Mouse (Mus musculus): ENCODE results near the gene 1700019N19Rik. TPM values are rescaled to one million over a fixed set of nuclear protein-coding genes. Genes with fewer than 3 reads are reported as not detected.

The 1700019N19Rik gene
- not detected in 2 replicates for polyA plus RNA-seq (2012; ENCODE audit: insufficient read depth, insufficient read length, missing spikeins)

- H3K4me3 ChIP-seq (ENCODE audit: insufficient read depth, low read length), result no peak within 1 kb of the TSS
- H3K27ac ChIP-seq (ENCODE audit: insufficient read depth, low read depth, low read length), result no peak within 1 kb of the TSS
- TF ChIP-seq CTCF (IDR thresholded peaks at IDR 0.05; ENCODE audit: low read depth, low read length) (no peak), POLR2A (IDR thresholded peaks at IDR 0.05; ENCODE audit: borderline replicate concordance, low read depth, low read length) (no peak)
- no peaks in the 10 kb centered on the region for H3K4me1 ChIP-seq (ENCODE audit: control insufficient read depth, insufficient read depth, low read length)
Measured at GRCm38 (mm10) chr19:58794284-58794683, at the start of gene 1700019N19Rik. 1700019N19Rik (minus strand) TSS chr19:58794461.

- no peaks in the 10 kb centered on the region for H3K4me1 ChIP-seq (ENCODE audit: control insufficient read depth, insufficient read depth, low read length)
- no peak overlapping the region for H3K27ac ChIP-seq (ENCODE audit: insufficient read depth, low read depth, low read length)
- TF ChIP-seq POLR2A (IDR thresholded peaks at IDR 0.05; ENCODE audit: borderline replicate concordance, low read depth, low read length) (no peak), CTCF (IDR thresholded peaks at IDR 0.05; ENCODE audit: low read depth, low read length) (no peak)
- no peak overlapping the region for H3K4me3 ChIP-seq (ENCODE audit: insufficient read depth, low read length)
Measured at GRCm38 (mm10) chr19:58843606-58844005, 49.3 kb upstream of the 1700019N19Rik start.

- TF ChIP-seq POLR2A (IDR thresholded peaks at IDR 0.05; ENCODE audit: borderline replicate concordance, low read depth, low read length) (no peak), CTCF (IDR thresholded peaks at IDR 0.05; ENCODE audit: low read depth, low read length) (no peak)
- H3K27ac ChIP-seq (ENCODE audit: insufficient read depth, low read depth, low read length), result no peak overlapping the region
- H3K4me1 ChIP-seq (ENCODE audit: control insufficient read depth, insufficient read depth, low read length), result no peaks in the 10 kb centered on the region
- H3K4me3 ChIP-seq (ENCODE audit: insufficient read depth, low read length), result no peak overlapping the region
Measured at GRCm38 (mm10) chr19:58840721-58841271, 46.5 kb upstream of the 1700019N19Rik start.

GRCm38 (mm10) chr19:58839806-58840205 lies 45.5 kb upstream of the 1700019N19Rik start:
- Histone ChIP-seq H3K4me3 (ENCODE audit: insufficient read depth, low read length) (no peak overlapping the region), H3K4me1 (ENCODE audit: control insufficient read depth, insufficient read depth, low read length) (no peaks in the 10 kb centered on the region), H3K27ac (ENCODE audit: insufficient read depth, low read depth, low read length) (no peak overlapping the region)
- no peak for TF ChIP-seq POLR2A (IDR thresholded peaks at IDR 0.05; ENCODE audit: borderline replicate concordance, low read depth, low read length)
- TF ChIP-seq CTCF (IDR thresholded peaks at IDR 0.05; ENCODE audit: low read depth, low read length), result no peak

GRCm38 (mm10) chr19:58839345-58839744 lies 45.1 kb upstream of the 1700019N19Rik start:
- no peak for TF ChIP-seq CTCF (IDR thresholded peaks at IDR 0.05; ENCODE audit: low read depth, low read length)
- no peak for TF ChIP-seq POLR2A (IDR thresholded peaks at IDR 0.05; ENCODE audit: borderline replicate concordance, low read depth, low read length)
- no peak overlapping the region for H3K4me3 ChIP-seq (ENCODE audit: insufficient read depth, low read length)
- no peaks in the 10 kb centered on the region for H3K4me1 ChIP-seq (ENCODE audit: control insufficient read depth, insufficient read depth, low read length)
- H3K27ac ChIP-seq (ENCODE audit: insufficient read depth, low read depth, low read length), result no peak overlapping the region

GRCm38 (mm10) chr19:58838706-58839105 lies 44.4 kb upstream of the 1700019N19Rik start:
- no peak overlapping the region for H3K4me3 ChIP-seq (ENCODE audit: insufficient read depth, low read length)
- TF ChIP-seq CTCF (IDR thresholded peaks at IDR 0.05; ENCODE audit: low read depth, low read length) (no peak), POLR2A (IDR thresholded peaks at IDR 0.05; ENCODE audit: borderline replicate concordance, low read depth, low read length) (no peak)
- H3K4me1 ChIP-seq (ENCODE audit: control insufficient read depth, insufficient read depth, low read length), result no peaks in the 10 kb centered on the region
- H3K27ac ChIP-seq (ENCODE audit: insufficient read depth, low read depth, low read length), result no peak overlapping the region

GRCm38 (mm10) chr19:58833639-58834180 lies 39.4 kb upstream of the 1700019N19Rik start:
- Histone ChIP-seq H3K27ac (ENCODE audit: insufficient read depth, low read depth, low read length) (no peak overlapping the region), H3K4me1 (ENCODE audit: control insufficient read depth, insufficient read depth, low read length) (no peaks in the 10 kb centered on the region), H3K4me3 (ENCODE audit: insufficient read depth, low read length) (no peak overlapping the region)
- TF ChIP-seq CTCF (IDR thresholded peaks at IDR 0.05; ENCODE audit: low read depth, low read length), result no peak
- no peak for TF ChIP-seq POLR2A (IDR thresholded peaks at IDR 0.05; ENCODE audit: borderline replicate concordance, low read depth, low read length)

GRCm38 (mm10) chr19:58832988-58833387 lies 38.7 kb upstream of the 1700019N19Rik start:
- Histone ChIP-seq H3K4me3 (ENCODE audit: insufficient read depth, low read length) (no peak overlapping the region), H3K4me1 (ENCODE audit: control insufficient read depth, insufficient read depth, low read length) (no peaks in the 10 kb centered on the region), H3K27ac (ENCODE audit: insufficient read depth, low read depth, low read length) (no peak overlapping the region)
- TF ChIP-seq CTCF (IDR thresholded peaks at IDR 0.05; ENCODE audit: low read depth, low read length) (no peak), POLR2A (IDR thresholded peaks at IDR 0.05; ENCODE audit: borderline replicate concordance, low read depth, low read length) (no peak)

- TF ChIP-seq CTCF (IDR thresholded peaks at IDR 0.05; ENCODE audit: low read depth, low read length) (no peak), POLR2A (IDR thresholded peaks at IDR 0.05; ENCODE audit: borderline replicate concordance, low read depth, low read length) (no peak)
- H3K4me3 ChIP-seq (ENCODE audit: insufficient read depth, low read length), result no peak overlapping the region
- H3K27ac ChIP-seq (ENCODE audit: insufficient read depth, low read depth, low read length), result no peak overlapping the region
- H3K4me1 ChIP-seq (ENCODE audit: control insufficient read depth, insufficient read depth, low read length), result no peaks in the 10 kb centered on the region
Measured at GRCm38 (mm10) chr19:58831280-58831922, 37.1 kb upstream of the 1700019N19Rik start.

- H3K27ac ChIP-seq (ENCODE audit: insufficient read depth, low read depth, low read length), result no peak overlapping the region
- TF ChIP-seq POLR2A (IDR thresholded peaks at IDR 0.05; ENCODE audit: borderline replicate concordance, low read depth, low read length), result no peak
- no peak for TF ChIP-seq CTCF (IDR thresholded peaks at IDR 0.05; ENCODE audit: low read depth, low read length)
- H3K4me3 ChIP-seq (ENCODE audit: insufficient read depth, low read length), result no peak overlapping the region
- no peaks in the 10 kb centered on the region for H3K4me1 ChIP-seq (ENCODE audit: control insufficient read depth, insufficient read depth, low read length)
Measured at GRCm38 (mm10) chr19:58830182-58830581, 35.9 kb upstream of the 1700019N19Rik start.

Measured in bone marrow macrophage, adult 2 months (primary cell).